Mouse (Mus musculus) forebrain, embryonic 11.5 days (tissue): Measurements from ENCODE around the gene Hspa8. TPM values are rescaled to one million over a fixed set of nuclear protein-coding genes. Genes with fewer than 3 reads are reported as not detected.

ENCODE experiments used
- ATAC-seq: fragments of 200-750 bp; cut with Nextera tagmentation; replicated peaks from 2 replicates; pipeline ENCODE4 v1.8.0; 2017; ENCODE audit warnings: moderate TSS enrichment; ENCODE audit not compliant: low FRiP score
- DNase-seq: peaks from one replicate; pipeline ENCODE4 v3.0.0-alpha.2; 2017; ENCODE audit warnings: low spot score
- H3K27ac ChIP-seq: fragments of 300-500 bp; sonication (generic); 2 replicates; pipeline ENCODE4 v1.5.1; 2014; ENCODE audit warnings: low read depth, low read length
- H3K27me3 ChIP-seq: fragments of 300-500 bp; sonication (generic); 2 replicates; pipeline ENCODE4 v1.6.1; 2014; ENCODE audit warnings: mild to moderate bottlenecking, low read length, mixed read lengths; ENCODE audit not compliant: control insufficient read depth, insufficient read depth
- H3K36me3 ChIP-seq: fragments of 300-500 bp; sonication (generic); 2 replicates; pipeline ENCODE4 v1.6.1; 2014; ENCODE audit warnings: mild to moderate bottlenecking, low read length, moderate library complexity, mixed read lengths; ENCODE audit not compliant: control insufficient read depth, insufficient read depth
- H3K4me1 ChIP-seq: fragments of 300-500 bp; sonication (generic); replicated peaks from 2 replicates; pipeline ENCODE4 v1.6.1; 2014; ENCODE audit warnings: low read length, mixed read lengths; ENCODE audit not compliant: control insufficient read depth, insufficient read depth
- H3K4me2 ChIP-seq: fragments of 300-500 bp; sonication (generic); 2 replicates; pipeline ENCODE4 v1.6.1; 2014; ENCODE audit warnings: low read depth, mild to moderate bottlenecking, low read length, moderate library complexity, mixed read lengths; ENCODE audit not compliant: severe bottlenecking
- H3K4me3 ChIP-seq: fragments of 300-500 bp; sonication (generic); 2 replicates; pipeline ENCODE4 v1.5.1; 2014; ENCODE audit warnings: low read depth, low read length
- H3K9ac ChIP-seq: fragments of 300-500 bp; sonication (generic); 2 replicates; pipeline ENCODE4 v1.6.1; 2014; ENCODE audit warnings: low read length
- H3K9me3 ChIP-seq: fragments of 300-500 bp; sonication (generic); 2 replicates; pipeline ENCODE4 v1.6.1; 2016; ENCODE audit warnings: low read length, mixed read lengths; ENCODE audit not compliant: control insufficient read depth
- WGBS: fragments of 180-500 bp; shearing (Covaris S2); extraction: QIAGEN DNeasy Blood & Tissue Kit; methylation state at CpG from one replicate; pipeline ENCODE4 v1.1.7; 2014; 5-methylcytosine and 5-hydroxymethylcytosine counted together
- polyA plus RNA-seq: library from polyadenylated mRNA; unstranded; fragments of >200 nt; fragmentation: Nextera tagmentation; extraction: Ambion mirVana; gene quantifications from 2 replicates; pipeline ENCODE4 v1.2.1, GENCODE M21; 2014

Hspa8 gene
- polyA plus RNA-seq, 1 experiment from 2014 or later: 3,614 TPM

GRCm38 (mm10) chr9:40808907-40809280 lies 8.1 kb downstream of the Hspa8 start:
- DNase-seq: no peak
- Histone ChIP-seq H3K4me2 (no peak overlapping the region), H3K36me3 (peaks cover 8% of the 10 kb centered on the region), H3K9me3 (no peaks in the 10 kb centered on the region), H3K4me1 (peaks cover 14% of the 10 kb centered on the region; the same call in 1 of the 2 replicates), H3K27me3 (no peaks in the 10 kb centered on the region), H3K4me3 (no peak overlapping the region), H3K27ac (peak overlapping the region; percentile 39; the same call in 1 of the 2 replicates), H3K9ac (no peak overlapping the region)
- ATAC-seq: 0 out of 2 replicates have a peak, but pooled peaks have one; percentile 9
- WGBS: 37% methylated on average over 8 of the region's 8 CpGs

GRCm38 (mm10) chr9:40811860-40812259 lies 11.1 kb downstream of the Hspa8 start:
- no peak overlapping the region for H3K4me3 ChIP-seq
- no peak overlapping the region for H3K9ac ChIP-seq
- 51% methylated on average over 2 of the region's 2 CpGs for WGBS
- H3K27ac ChIP-seq: no peak overlapping the region
- H3K36me3 ChIP-seq: no peaks in the 10 kb centered on the region; the same call in 1 of the 2 replicates
- no peaks in the 10 kb centered on the region for H3K9me3 ChIP-seq
- H3K4me2 ChIP-seq: no peak overlapping the region
- ATAC-seq (no peak), DNase-seq (peak; percentile 60)
- peaks cover 9% of the 10 kb centered on the region; the same call in 1 of the 2 replicates for H3K4me1 ChIP-seq
- no peaks in the 10 kb centered on the region for H3K27me3 ChIP-seq

- ATAC-seq: no peak
Observed at GRCm38 (mm10) chr9:40814060-40814459, 13.3 kb downstream of the Hspa8 start.

GRCm38 (mm10) chr9:40817325-40818028 lies 16.7 kb downstream of the Hspa8 start:
- ATAC-seq (no peak), DNase-seq (no peak)
- no peaks in the 10 kb centered on the region for H3K27me3 ChIP-seq
- no peak overlapping the region for H3K9ac ChIP-seq
- H3K9me3 ChIP-seq: no peaks in the 10 kb centered on the region
- H3K4me3 ChIP-seq: no peak overlapping the region
- peaks cover 3% of the 10 kb centered on the region; the same call in 1 of the 2 replicates for H3K4me1 ChIP-seq
- 91% methylated on average over 5 of the region's 5 CpGs for WGBS
- no peak overlapping the region for H3K4me2 ChIP-seq
- no peaks in the 10 kb centered on the region for H3K36me3 ChIP-seq
- no peak overlapping the region for H3K27ac ChIP-seq

More at GRCm38 (mm10) chr9:40814060-40814459, 13.3 kb downstream of the Hspa8 start:
- Histone ChIP-seq H3K36me3 (no peaks in the 10 kb centered on the region; the same call in 1 of the 2 replicates), H3K4me3 (no peak overlapping the region), H3K4me2 (no peak overlapping the region), H3K9me3 (no peaks in the 10 kb centered on the region), H3K27me3 (no peaks in the 10 kb centered on the region), H3K9ac (no peak overlapping the region), H3K27ac (no peak overlapping the region), H3K4me1 (no peaks in the 10 kb centered on the region)
- 88% methylated on average over 7 of the region's 7 CpGs for WGBS
- no peak for DNase-seq

- Histone ChIP-seq H3K4me2 (no peak overlapping the region), H3K4me3 (no peak overlapping the region), H3K9ac (no peak overlapping the region), H3K4me1 (peaks cover 3% of the 10 kb centered on the region; the same call in 1 of the 2 replicates), H3K27ac (no peak overlapping the region), H3K36me3 (no peaks in the 10 kb centered on the region), H3K27me3 (0 out of 2 replicates have a peak, but pooled peaks cover 3% of the 10 kb centered on the region), H3K9me3 (no peaks in the 10 kb centered on the region)
- DNase-seq: no peak
- ATAC-seq: no peak
- WGBS: 46% methylated on average over 6 of the region's 6 CpGs
Observed at GRCm38 (mm10) chr9:40825601-40826000, 24.8 kb downstream of the Hspa8 start.

GRCm38 (mm10) chr9:40827366-40827765 lies 26.6 kb downstream of the Hspa8 start:
- H3K9ac ChIP-seq: no peak overlapping the region
- 0 out of 2 replicates have a peak, but pooled peaks cover 3% of the 10 kb centered on the region for H3K27me3 ChIP-seq
- 87% methylated on average over 4 of the region's 4 CpGs for WGBS
- no peak for ATAC-seq
- H3K27ac ChIP-seq: no peak overlapping the region
- H3K9me3 ChIP-seq: no peaks in the 10 kb centered on the region
- no peaks in the 10 kb centered on the region for H3K4me1 ChIP-seq
- H3K36me3 ChIP-seq: no peaks in the 10 kb centered on the region
- DNase-seq: no peak
- H3K4me2 ChIP-seq: no peak overlapping the region
- H3K4me3 ChIP-seq: no peak overlapping the region

GRCm38 (mm10) chr9:40834569-40834968 lies 33.8 kb downstream of the Hspa8 start:
- WGBS: 10% methylated on average over 12 of the region's 12 CpGs
- H3K9me3 ChIP-seq: no peaks in the 10 kb centered on the region
- no peak overlapping the region for H3K4me2 ChIP-seq
- no peaks in the 10 kb centered on the region for H3K36me3 ChIP-seq
- H3K27ac ChIP-seq: no peak overlapping the region
- no peak for ATAC-seq
- no peaks in the 10 kb centered on the region for H3K27me3 ChIP-seq
- no peaks in the 10 kb centered on the region for H3K4me1 ChIP-seq
- no peak overlapping the region for H3K9ac ChIP-seq
- H3K4me3 ChIP-seq: no peak overlapping the region
- DNase-seq: peak; percentile 90

GRCm38 (mm10) chr9:40836681-40837080 lies 35.9 kb downstream of the Hspa8 start:
- no peak overlapping the region for H3K4me2 ChIP-seq
- no peak overlapping the region for H3K4me3 ChIP-seq
- no peaks in the 10 kb centered on the region for H3K4me1 ChIP-seq
- H3K36me3 ChIP-seq: no peaks in the 10 kb centered on the region
- DNase-seq: no peak
- no peaks in the 10 kb centered on the region for H3K27me3 ChIP-seq
- H3K9ac ChIP-seq: no peak overlapping the region
- 92% methylated on average over 3 of the region's 3 CpGs for WGBS
- ATAC-seq: no peak
- no peak overlapping the region for H3K27ac ChIP-seq
- no peaks in the 10 kb centered on the region for H3K9me3 ChIP-seq

GRCm38 (mm10) chr9:40839662-40840061 lies 38.9 kb downstream of the Hspa8 start:
- DNase-seq (no peak), ATAC-seq (no peak)
- Histone ChIP-seq H3K4me1 (no peaks in the 10 kb centered on the region), H3K9me3 (no peaks in the 10 kb centered on the region), H3K36me3 (no peaks in the 10 kb centered on the region), H3K27ac (no peak overlapping the region), H3K4me2 (no peak overlapping the region), H3K9ac (no peak overlapping the region), H3K27me3 (no peaks in the 10 kb centered on the region), H3K4me3 (no peak overlapping the region)
- 84% methylated on average over 3 of the region's 3 CpGs for WGBS
